ENCODE assay signal across 8 mouse cellular contexts in genomic region chr3:116808507-116809217, GRCm38 (mm10). TPM values are rescaled to one million over a fixed set of nuclear protein-coding genes. Genes with fewer than 3 reads are reported as not detected.
DNase-seq lines count a peak whose midpoint lies in the region; ATAC-seq lines count a peak whose summit lies in the region.

No protein-coding gene starts in this region.

- H3K9ac ChIP-seq in kidney, embryonic 15.5 days, result peak overlapping the region; percentile 61
- H3K9ac ChIP-seq in forebrain, embryonic 15.5 days (replicated peaks), result peak overlapping the region; percentile 69

- H3K27ac ChIP-seq in kidney, embryonic 15.5 days, result peak overlapping the region; percentile 90
- peak overlapping the region; percentile 90; the same call in 1 of the 2 replicates for H3K27ac ChIP-seq in forebrain, embryonic 15.5 days (replicated peaks)

- H3K4me1 ChIP-seq in kidney, embryonic 15.5 days, result peaks cover 22% of the 10 kb centered on the region
- peaks cover 22% of the 10 kb centered on the region for H3K4me1 ChIP-seq in forebrain, embryonic 15.5 days

- H3K36me3 ChIP-seq in kidney, embryonic 15.5 days, result no peaks in the 10 kb centered on the region
- no peaks in the 10 kb centered on the region for H3K36me3 ChIP-seq in forebrain, embryonic 15.5 days

- H3K4me3 ChIP-seq in kidney, embryonic 15.5 days (replicated peaks), result peak overlapping the region; percentile 78
- H3K4me3 ChIP-seq in forebrain, embryonic 15.5 days, result peak overlapping the region; percentile 83

- no peak for DNase-seq in kidney, adult 9 months
- peak; percentile 56 for DNase-seq in NIH3T3 (ENCODE audit: low read depth)
- peak; percentile 38 for DNase-seq in kidney, postnatal 10 days
- peak; percentile 15 for DNase-seq in telencephalon, adult 2 months (ENCODE audit: low read depth, low spot score)
- no peak for DNase-seq in layer of hippocampus, postnatal 14 days (ENCODE audit: low spot score in 2 of 2)

- WGBS in kidney, embryonic 15.5 days, result 61% methylated on average over 10 of the region's 10 CpGs
- WGBS in forebrain, embryonic 15.5 days, result 63% methylated on average over 10 of the region's 10 CpGs

- ATAC-seq in kidney, embryonic 15.5 days (replicated peaks; ENCODE audit: low FRiP score), result peak; percentile 61
- peak; percentile 72 for ATAC-seq in forebrain, embryonic 15.5 days (replicated peaks)
- ATAC-seq in megakaryocyte progenitor cell, adult 5-6 weeks (replicated peaks; ENCODE audit: poor library complexity), result peak; percentile 67

- no peaks in the 10 kb centered on the region for H3K9me3 ChIP-seq in kidney, embryonic 15.5 days (replicated peaks)
- H3K9me3 ChIP-seq in forebrain, embryonic 15.5 days, result no peaks in the 10 kb centered on the region

- peak overlapping the region; percentile 78 for H3K4me2 ChIP-seq in kidney, embryonic 15.5 days
- peak overlapping the region; percentile 62 for H3K4me2 ChIP-seq in forebrain, embryonic 15.5 days (replicated peaks)

- no peaks in the 10 kb centered on the region for H3K27me3 ChIP-seq in kidney, embryonic 15.5 days
- no peaks in the 10 kb centered on the region for H3K27me3 ChIP-seq in forebrain, embryonic 15.5 days

RNA-seq across cellular contexts. Expression of gene Agl, which starts 0.7 kb away (rescaled TPM):
- polyA plus RNA-seq in kidney, embryonic 15.5 days (2015; fragmentation: Nextera tagmentation; extraction: Ambion mirVana), result 20.6 and 21.3 TPM in 2 replicates
- polyA plus RNA-seq in forebrain, embryonic 15.5 days (2015; fragmentation: Nextera tagmentation; extraction: Ambion mirVana), result 13.4 and 14.4 TPM in 2 replicates
- 12.8 and 15.5 TPM in 2 replicates for total RNA-seq in megakaryocyte progenitor cell, adult 5-6 weeks (2015)
- 10.4 and 14.0 TPM in 2 replicates for total RNA-seq in megakaryocyte progenitor cell, adult 5-6 weeks (2017)
- 10 to 100 TPM; 29.2 to 37.6 TPM for total RNA-seq in layer of hippocampus, postnatal 14 days (2021)

RNA-seq across cellular contexts. Expression of gene Frrs1, which starts 50.6 kb away (rescaled TPM):
- polyA plus RNA-seq in kidney, embryonic 15.5 days (2015; fragmentation: Nextera tagmentation; extraction: Ambion mirVana), result 22.7 and 23.5 TPM in 2 replicates
- 3.2 and 3.8 TPM in 2 replicates for polyA plus RNA-seq in forebrain, embryonic 15.5 days (2015; fragmentation: Nextera tagmentation; extraction: Ambion mirVana)
- 73.1 and 73.3 TPM in 2 replicates for total RNA-seq in megakaryocyte progenitor cell, adult 5-6 weeks (2015)
- 49.4 and 50.4 TPM in 2 replicates for total RNA-seq in megakaryocyte progenitor cell, adult 5-6 weeks (2017)
- total RNA-seq in layer of hippocampus, postnatal 14 days (2021), result 1 to 10 TPM; 1.5 to 1.7 TPM

Comparison
In these comparisons a context has a peak if more than half of its experiments do, and no peak if none do; other contexts are left out.
1. DNase-seq: peak in NIH3T3 (single experiment), kidney, postnatal 10 days (single experiment) and telencephalon, adult 2 months (single experiment); none in kidney, adult 9 months (single experiment) and layer of hippocampus, postnatal 14 days (0 of 2).
2. RNA of gene Frrs1, which starts 50.6 kb away (total RNA-seq): 49.4 to 73.3 TPM in megakaryocyte progenitor cell, adult 5-6 weeks; 1.5 to 1.7 TPM in layer of hippocampus, postnatal 14 days; every median in the first group is over 10 times any median in the second.
3. Peak in every context shown above with its lines, with median percentiles within 50 percentile points of each other: ATAC-seq.